Mouse (Mus musculus): ENCODE results near the gene Hivep3.

The Hivep3 gene

DNA sequence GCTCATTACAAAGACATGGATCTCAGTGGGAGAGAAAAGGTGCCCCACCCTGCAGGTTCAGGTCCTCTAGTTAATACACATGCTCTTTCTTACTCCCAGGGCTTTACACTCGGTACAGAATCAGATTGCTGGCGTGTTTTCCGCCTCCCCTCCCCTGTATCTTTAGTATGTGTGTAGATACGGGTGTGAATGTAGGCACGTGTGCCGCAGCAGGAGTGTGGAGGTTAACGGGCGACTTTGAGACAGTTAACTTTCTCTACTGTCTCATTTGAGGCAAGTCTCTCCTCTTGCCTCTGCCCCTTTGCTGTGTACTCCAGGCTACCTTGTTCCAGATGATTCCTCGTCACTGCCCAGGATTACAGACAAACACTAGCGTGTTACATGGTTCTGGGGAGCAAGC is 241.7 kb downstream of the Hivep3 start:
- DNase-seq (ENCODE audit: extremely low spot score, low spot score), result no peak

DNA sequence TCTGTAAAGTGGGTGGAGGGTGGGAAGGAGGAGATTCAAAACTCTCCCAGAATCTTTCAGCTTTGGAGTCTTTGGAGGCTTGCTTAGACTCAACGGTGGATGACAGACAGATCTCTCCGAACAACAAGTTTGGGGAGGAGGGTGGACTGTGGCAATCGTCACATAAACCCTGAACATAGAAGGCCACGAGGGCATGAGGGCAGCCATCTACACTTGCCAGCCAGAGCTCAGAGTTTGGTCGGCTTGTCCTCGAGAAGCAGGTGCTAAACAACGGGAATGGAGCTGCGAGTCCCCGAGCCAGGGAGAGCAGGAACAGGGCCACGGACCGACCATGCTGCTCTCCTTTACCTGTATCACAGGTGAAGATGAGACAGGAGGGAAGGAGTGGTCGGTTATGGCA is 242.2 kb downstream of the Hivep3 start:
- no peak for DNase-seq (ENCODE audit: extremely low spot score, low spot score)

- no peak for DNase-seq (ENCODE audit: extremely low spot score, low spot score)
Measured at GRCm38 (mm10) chr4:119976428-119977168, 243.0 kb downstream of the Hivep3 start.

DNA sequence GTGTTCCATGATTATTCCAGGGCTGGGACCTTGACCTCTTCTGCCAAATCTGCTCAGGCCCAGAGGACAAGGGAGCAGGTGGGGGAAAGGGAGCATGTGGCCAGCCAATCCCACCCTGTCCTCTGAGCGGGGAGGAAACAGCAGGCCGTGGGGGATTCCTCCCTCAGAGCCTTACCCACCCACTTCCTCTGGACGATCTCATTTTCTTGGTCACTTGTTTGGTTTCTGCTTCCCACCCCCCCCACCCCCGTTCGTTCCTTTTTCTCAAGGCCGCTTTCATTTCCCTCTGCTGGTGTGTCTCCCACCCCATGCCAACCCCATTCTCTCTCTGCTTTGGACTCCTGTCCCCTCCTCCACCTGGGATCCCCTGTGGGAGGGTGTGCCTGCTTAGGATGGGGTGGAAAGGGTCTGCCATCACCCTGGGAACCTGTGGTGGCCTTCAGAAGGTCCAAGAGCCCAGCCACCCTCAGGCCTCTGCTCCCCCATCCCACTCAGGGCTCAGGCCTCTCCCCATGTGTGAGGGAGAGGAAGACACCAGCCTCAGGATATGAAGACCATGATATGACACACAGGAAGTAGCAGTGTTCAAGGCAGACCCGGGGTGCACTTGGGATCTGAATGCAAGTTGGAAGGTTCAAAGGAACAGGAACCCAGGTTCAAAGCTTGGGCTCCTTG is 244.4 kb downstream of the Hivep3 start:
- DNase-seq (ENCODE audit: extremely low spot score, low spot score), result no peak

DNA sequence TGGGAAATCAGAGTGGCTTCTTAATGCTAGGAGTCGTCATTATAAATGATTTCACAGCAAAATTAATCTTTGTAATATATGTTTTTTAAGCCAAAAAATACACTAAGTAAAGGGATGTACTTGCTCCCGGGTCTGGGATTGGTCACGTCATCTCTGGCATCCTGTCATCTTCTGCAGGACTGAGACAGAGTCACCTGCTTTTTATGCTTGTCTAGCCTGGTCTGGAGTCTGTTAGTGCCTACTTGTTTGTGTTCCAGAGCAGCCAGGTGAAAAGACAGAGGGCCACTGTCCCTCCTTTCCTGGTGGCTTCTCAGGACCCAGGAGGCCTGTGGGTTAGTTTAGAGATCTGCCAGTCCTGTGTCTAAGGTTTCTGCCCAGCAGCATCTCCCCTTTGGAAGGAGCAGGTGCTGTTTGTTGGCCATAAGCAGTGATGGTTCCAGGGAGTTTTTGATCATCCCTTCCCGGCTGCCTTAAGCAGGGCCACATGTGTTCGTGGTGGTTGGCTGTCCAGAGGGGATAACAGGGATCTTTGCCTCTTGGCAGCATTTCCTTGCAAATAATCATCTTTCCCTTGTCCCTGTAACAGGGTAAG is 245.8 kb downstream of the Hivep3 start:
- no peak for DNase-seq (ENCODE audit: extremely low spot score, low spot score)

GRCm38 (mm10) chr4:119979918-119980317 is 246.3 kb downstream of the Hivep3 start:
- DNase-seq (ENCODE audit: extremely low spot score, low spot score), result no peak

- DNase-seq (ENCODE audit: extremely low spot score, low spot score), result no peak
Measured at GRCm38 (mm10) chr4:119981047-119981720, 247.6 kb downstream of the Hivep3 start.

DNA sequence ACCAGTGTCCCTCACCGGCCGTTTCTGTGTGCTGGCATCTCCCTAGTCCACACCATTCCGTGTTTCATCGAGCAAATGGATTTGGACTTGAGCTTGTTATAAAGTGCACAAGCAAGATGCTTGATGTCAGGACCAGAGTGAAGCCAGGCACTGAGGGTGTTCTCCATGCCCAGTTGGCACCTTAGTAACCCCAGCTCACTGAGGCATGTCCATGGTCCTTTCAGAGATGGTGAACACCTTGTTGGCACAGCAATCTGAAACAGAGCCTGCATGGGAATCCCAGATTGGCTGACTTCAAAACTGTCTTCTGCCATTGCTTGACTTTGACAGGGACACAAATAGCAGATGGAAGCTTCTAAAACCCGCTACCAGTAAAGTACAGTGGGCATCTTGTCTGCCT is 252.5 kb downstream of the Hivep3 start:
- DNase-seq (ENCODE audit: extremely low spot score, low spot score), result no peak

GRCm38 (mm10) chr4:119986580-119987291 is 253.2 kb downstream of the Hivep3 start:
- DNase-seq (ENCODE audit: extremely low spot score, low spot score), result no peak

- no peak for DNase-seq (ENCODE audit: extremely low spot score, low spot score)
Measured at GRCm38 (mm10) chr4:119987376-119988087, 253.9 kb downstream of the Hivep3 start.

DNA sequence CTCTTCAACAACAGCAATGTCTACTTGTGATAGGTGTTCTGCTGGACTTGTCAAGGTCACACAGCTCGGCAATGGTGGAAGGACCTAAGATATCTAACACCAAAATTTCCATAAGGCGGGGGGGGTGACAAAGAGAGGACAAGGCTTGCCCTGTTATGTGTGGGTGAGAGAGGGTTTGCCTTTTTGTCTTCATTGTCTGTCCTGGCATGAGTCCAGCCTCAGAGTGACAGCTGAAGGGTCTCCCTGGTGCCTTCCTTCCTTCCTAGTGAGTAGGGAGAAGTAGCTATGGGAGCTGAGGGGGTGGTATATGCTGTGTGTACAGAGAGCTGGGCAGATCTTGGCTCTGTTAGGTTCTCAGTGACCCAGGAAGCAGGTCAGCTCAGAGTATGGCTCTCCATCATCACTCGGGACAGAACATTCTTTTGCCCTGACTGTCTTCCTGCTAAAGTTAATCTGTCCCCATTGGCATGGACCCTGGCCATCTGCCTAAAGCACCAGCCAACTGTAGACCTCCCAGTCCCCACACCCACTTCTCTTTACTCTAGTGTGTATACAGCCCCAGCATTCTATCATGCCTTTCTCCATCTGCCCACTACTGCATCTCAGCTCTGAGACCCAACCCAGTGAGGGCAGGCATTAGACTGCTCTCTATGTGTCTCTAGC is 255.6 kb downstream of the Hivep3 start:
- DNase-seq (ENCODE audit: extremely low spot score, low spot score), result no peak

- DNase-seq (ENCODE audit: extremely low spot score, low spot score), result no peak
Measured at GRCm38 (mm10) chr4:119990346-119990745, 256.8 kb downstream of the Hivep3 start.

GRCm38 (mm10) chr4:119990841-119991240 is 257.3 kb downstream of the Hivep3 start:
- DNase-seq (ENCODE audit: extremely low spot score, low spot score), result no peak

DNA sequence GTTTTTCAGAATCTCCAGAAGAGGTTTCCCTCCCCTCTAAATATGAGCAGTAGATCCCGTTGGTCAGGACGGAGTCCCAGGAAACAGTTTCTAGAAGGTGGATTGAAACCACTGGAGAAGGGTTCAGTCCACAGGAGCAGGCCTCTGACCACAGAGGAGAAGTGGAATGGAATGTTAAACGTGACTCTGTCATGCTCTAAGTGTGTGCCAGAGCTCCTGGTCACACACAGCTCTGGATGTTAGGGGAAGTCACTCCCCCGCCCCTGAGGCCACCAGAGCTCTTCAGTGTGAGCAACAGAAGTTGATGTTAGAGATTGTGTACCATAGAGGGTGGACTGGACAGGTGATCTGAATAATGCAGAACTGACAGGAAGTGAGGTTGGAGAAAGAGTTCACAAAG is 258.2 kb downstream of the Hivep3 start:
- no peak for DNase-seq (ENCODE audit: extremely low spot score, low spot score)

DNA sequence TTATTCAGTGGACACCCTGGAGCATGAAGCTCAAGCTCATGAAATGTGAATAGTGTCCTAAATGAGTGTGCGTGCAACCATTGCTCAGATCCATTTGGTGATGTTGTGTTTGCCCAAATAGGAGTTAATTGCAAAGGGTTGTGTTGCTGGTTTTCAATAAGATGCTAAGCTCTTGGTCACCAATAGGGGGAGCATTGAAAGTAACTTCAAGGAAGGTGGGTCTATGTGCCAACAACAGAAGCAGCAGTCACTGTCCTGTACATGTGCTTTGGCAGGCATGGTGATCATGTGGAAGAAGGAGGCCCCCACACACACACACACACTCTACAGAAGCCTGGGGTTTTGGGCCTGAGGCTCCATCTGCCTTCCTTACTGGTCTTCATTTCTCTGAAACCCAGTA is 262.8 kb downstream of the Hivep3 start:
- no peak for DNase-seq (ENCODE audit: extremely low spot score, low spot score)

GRCm38 (mm10) chr4:119997351-119997750 is 263.8 kb downstream of the Hivep3 start:
- no peak for DNase-seq (ENCODE audit: extremely low spot score, low spot score)

DNA sequence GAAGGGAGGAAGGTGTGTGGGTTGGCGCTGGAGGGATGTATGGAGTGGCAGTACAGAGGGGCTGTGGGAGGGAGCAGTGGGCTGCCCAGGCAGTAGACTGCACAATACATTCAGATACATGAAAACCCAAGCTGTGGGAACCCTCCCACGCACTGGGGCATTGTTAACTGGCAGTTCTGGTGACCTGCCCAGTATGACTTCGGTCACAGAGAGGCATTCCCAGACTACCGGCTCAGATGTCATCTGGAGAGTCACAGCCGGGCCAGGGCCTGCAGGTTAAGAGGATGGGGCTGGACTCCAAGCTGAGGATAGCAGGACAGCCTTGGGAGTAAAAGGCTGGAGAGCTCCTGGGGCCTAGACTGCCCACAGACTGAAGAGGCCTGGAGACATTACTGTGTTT is 265.3 kb downstream of the Hivep3 start:
- DNase-seq (ENCODE audit: extremely low spot score, low spot score), result no peak

GRCm38 (mm10) chr4:120000881-120001280 is 267.3 kb downstream of the Hivep3 start:
- no peak for DNase-seq (ENCODE audit: extremely low spot score, low spot score)

GRCm38 (mm10) chr4:120003006-120003405 is 269.4 kb downstream of the Hivep3 start:
- DNase-seq (ENCODE audit: extremely low spot score, low spot score), result no peak

DNA sequence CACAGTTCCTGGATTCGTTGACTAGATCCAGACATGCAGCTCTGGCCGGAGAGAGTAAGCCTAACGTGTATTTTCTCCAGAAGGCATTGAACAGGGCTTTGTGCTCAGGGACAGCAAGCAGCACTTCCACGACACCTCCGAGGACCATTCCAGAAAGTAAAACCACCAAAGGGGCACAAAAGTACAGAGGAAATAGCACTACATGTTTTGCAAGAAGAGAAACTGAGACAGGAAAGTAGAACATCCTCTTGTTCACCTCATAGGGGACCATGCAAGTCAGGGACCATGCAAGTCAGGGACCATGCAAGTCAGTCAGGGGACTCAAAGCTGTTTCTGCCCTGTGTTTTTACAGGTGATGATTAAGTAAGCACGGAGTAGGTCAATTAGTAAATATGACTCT is 272.5 kb downstream of the Hivep3 start:
- DNase-seq (ENCODE audit: extremely low spot score, low spot score), result no peak
